Mouse (Mus musculus) kidney, adult 2 months (tissue): ENCODE measurements around the gene Pnpla1. TPM values are rescaled to one million over a fixed set of nuclear protein-coding genes. Genes with fewer than 3 reads are reported as not detected.

Experiments
- DNase-seq: peaks from one replicate; pipeline ENCODE4 v3.0.0; 2021
- H3K27ac ChIP-seq: fragments of 200-500 bp; 2 replicates; pipeline ENCODE4 v1.5.1; 2012; ENCODE audit warnings: low read depth, low read length, control low read depth, inconsistent platforms; ENCODE audit not compliant: insufficient read depth
- H3K27me3 ChIP-seq: fragments of 200-500 bp; replicated peaks from 2 replicates; pipeline ENCODE4 v1.6.1; 2012; ENCODE audit warnings: mild to moderate bottlenecking, moderate library complexity, low read length, inconsistent platforms; ENCODE audit not compliant: control insufficient read depth, insufficient read depth
- H3K36me3 ChIP-seq: fragments of 200-500 bp; 2 replicates; pipeline ENCODE4 v1.6.1; 2012; ENCODE audit warnings: mild to moderate bottlenecking, moderate library complexity, low read length, inconsistent platforms; ENCODE audit not compliant: control insufficient read depth, insufficient read depth
- H3K4me1 ChIP-seq: fragments of 200-500 bp; 2 replicates; pipeline ENCODE4 v1.6.1; 2011; ENCODE audit warnings: low read length; ENCODE audit not compliant: control insufficient read depth, insufficient read depth
- H3K4me3 ChIP-seq: fragments of 200-500 bp; 2 replicates; pipeline ENCODE4 v1.5.1; 2011; ENCODE audit warnings: mild to moderate bottlenecking, low read depth, low read length, control low read depth; ENCODE audit not compliant: insufficient read depth
- CTCF ChIP-seq: fragments of 200-500 bp; conservative IDR thresholded peaks from 2 replicates; pipeline ENCODE4 v1.5.1; 2011; ENCODE audit warnings: low read depth, mild to moderate bottlenecking, control low read depth, low read length, moderate library complexity, mixed read lengths; ENCODE audit not compliant: insufficient read depth, insufficient read length
- POLR2A ChIP-seq: fragments of 200-500 bp; IDR thresholded peaks from one replicate; pipeline ENCODE4 v1.6.1; 2011; ENCODE audit warnings: low read depth, low read length, control low read depth
- WGBS: fragments of 180-500 bp; shearing (Covaris S2); methylation state at CpG from one replicate; pipeline ENCODE4 v1.1.7; 2018; 5-methylcytosine and 5-hydroxymethylcytosine counted together
- polyA plus RNA-seq: library from polyadenylated mRNA; depleted of rRNA; stranded (reverse); fragments of >200 nt; gene quantifications from 2 replicates; pipeline ENCODE4 v1.2.3, GENCODE M21; 2012

Pnpla1 gene
- polyA plus RNA-seq, 1 experiment: not detected

GRCm38 (mm10) chr17:28864464-28864863 lies 6.3 kb downstream of the Pnpla1 start:
- Histone ChIP-seq H3K4me1 (no peaks in the 10 kb centered on the region), H3K36me3 (no peaks in the 10 kb centered on the region), H3K27ac (no peak overlapping the region), H3K4me3 (no peak overlapping the region), H3K27me3 (no peaks in the 10 kb centered on the region)
- 53% methylated on average over 6 of the region's 6 CpGs for WGBS
- DNase-seq: no peak
- no peak for TF ChIP-seq CTCF
- TF ChIP-seq POLR2A: no peak

- H3K27me3 ChIP-seq: no peaks in the 10 kb centered on the region
- DNase-seq: no peak
- H3K36me3 ChIP-seq: no peaks in the 10 kb centered on the region
- H3K4me1 ChIP-seq: no peaks in the 10 kb centered on the region
- no peak overlapping the region for H3K27ac ChIP-seq
- no peak overlapping the region for H3K4me3 ChIP-seq
- TF ChIP-seq CTCF (no peak), POLR2A (no peak)
These were observed 8.7 kb downstream of the Pnpla1 start for GRCm38 (mm10) chr17:28866921-28867320.

- Histone ChIP-seq H3K27me3 (no peaks in the 10 kb centered on the region), H3K4me1 (no peaks in the 10 kb centered on the region), H3K36me3 (no peaks in the 10 kb centered on the region), H3K4me3 (no peak overlapping the region), H3K27ac (no peak overlapping the region)
- TF ChIP-seq POLR2A: no peak
- DNase-seq: no peak
- WGBS: 94% methylated on average over 4 of the region's 4 CpGs
These were observed 9.2 kb downstream of the Pnpla1 start for GRCm38 (mm10) chr17:28867381-28867780.

- Histone ChIP-seq H3K4me3 (no peak overlapping the region), H3K27me3 (no peaks in the 10 kb centered on the region), H3K27ac (no peak overlapping the region), H3K4me1 (no peaks in the 10 kb centered on the region), H3K36me3 (no peaks in the 10 kb centered on the region)
- 74% methylated on average over 9 of the region's 9 CpGs for WGBS
- no peak for DNase-seq
- TF ChIP-seq POLR2A (no peak), CTCF (no peak)
These were observed 11.3 kb downstream of the Pnpla1 start for GRCm38 (mm10) chr17:28869412-28870110.

- 74% methylated on average over 5 of the region's 5 CpGs for WGBS
- no peak for DNase-seq
- H3K27me3 ChIP-seq: no peaks in the 10 kb centered on the region
- TF ChIP-seq POLR2A: no peak
- TF ChIP-seq CTCF: no peak
- no peak overlapping the region for H3K27ac ChIP-seq
- no peaks in the 10 kb centered on the region for H3K36me3 ChIP-seq
- H3K4me3 ChIP-seq: no peak overlapping the region
- H3K4me1 ChIP-seq: peaks cover 6% of the 10 kb centered on the region
These were observed 12.2 kb downstream of the Pnpla1 start for GRCm38 (mm10) chr17:28870435-28870834.

GRCm38 (mm10) chr17:28871831-28872230 lies 13.6 kb downstream of the Pnpla1 start:
- DNase-seq: no peak
- no peaks in the 10 kb centered on the region for H3K27me3 ChIP-seq
- 68% methylated on average over 11 of the region's 11 CpGs for WGBS
- no peak overlapping the region for H3K27ac ChIP-seq
- no peak overlapping the region for H3K4me3 ChIP-seq
- peaks cover 8% of the 10 kb centered on the region for H3K4me1 ChIP-seq
- TF ChIP-seq CTCF: no peak
- TF ChIP-seq POLR2A: no peak
- no peaks in the 10 kb centered on the region for H3K36me3 ChIP-seq

- 90% methylated on average over 7 of the region's 7 CpGs for WGBS
- Histone ChIP-seq H3K27ac (no peak overlapping the region), H3K36me3 (no peaks in the 10 kb centered on the region), H3K4me3 (no peak overlapping the region), H3K27me3 (no peaks in the 10 kb centered on the region), H3K4me1 (peaks cover 8% of the 10 kb centered on the region)
- no peak for TF ChIP-seq POLR2A
- TF ChIP-seq CTCF: no peak
- no peak for DNase-seq
These were observed 14.1 kb downstream of the Pnpla1 start for GRCm38 (mm10) chr17:28872322-28872721.
